Mouse (Mus musculus): Measurements from ENCODE around the gene Synm.

Synm gene

GRCm38 (mm10) chr7:67699301-67699700, 60.2 kb downstream of the Synm start:
- no peak for DNase-seq (ENCODE audit: low spot score in 2 of 2)

GRCm38 (mm10) chr7:67697892-67698630, 61.5 kb downstream of the Synm start:
- no peak for DNase-seq (ENCODE audit: low spot score in 2 of 2)

GRCm38 (mm10) chr7:67695906-67696305, 63.6 kb downstream of the Synm start:
- DNase-seq (ENCODE audit: low spot score in 2 of 2), result no peak

- no peak for DNase-seq (ENCODE audit: low spot score in 2 of 2)
Observed at GRCm38 (mm10) chr7:67692791-67693538, 66.6 kb downstream of the Synm start.

- no peak for DNase-seq (ENCODE audit: low spot score in 2 of 2)
Observed at GRCm38 (mm10) chr7:67692141-67692540, 67.4 kb downstream of the Synm start.

- no peak for DNase-seq (ENCODE audit: low spot score in 2 of 2)
Observed at GRCm38 (mm10) chr7:67691036-67691435, 68.5 kb downstream of the Synm start.

- DNase-seq (ENCODE audit: low spot score in 2 of 2), result no peak
Observed at GRCm38 (mm10) chr7:67689793-67690192, 69.7 kb downstream of the Synm start.

GRCm38 (mm10) chr7:67688281-67688680, 71.3 kb downstream of the Synm start:
- no peak for DNase-seq (ENCODE audit: low spot score in 2 of 2)

GRCm38 (mm10) chr7:67686545-67686944, 73.0 kb downstream of the Synm start:
- no peak for DNase-seq (ENCODE audit: low spot score in 2 of 2)

- DNase-seq (ENCODE audit: low spot score in 2 of 2), result no peak
Observed at GRCm38 (mm10) chr7:67683006-67683405, 76.5 kb downstream of the Synm start.

- DNase-seq (ENCODE audit: low spot score in 2 of 2), result no peak
Observed at GRCm38 (mm10) chr7:67681078-67681477, 78.5 kb downstream of the Synm start.

Data from frontal cortex, postnatal 36 days (tissue).